Mouse (Mus musculus) limb, embryonic 12.5 days (tissue): ENCODE measurements around the gene Zswim7. TPM values are rescaled to one million over a fixed set of nuclear protein-coding genes. Genes with fewer than 3 reads are reported as not detected.

Source experiments
- ATAC-seq: fragments of 200-750 bp; cut with Nextera tagmentation; 2 replicates; pipeline ENCODE4 v1.8.0; 2017; ENCODE audit warnings: low read depth, moderate TSS enrichment; ENCODE audit not compliant: insufficient number of reproducible peaks, insufficient read depth, low FRiP score, low TSS enrichment
- H3K27ac ChIP-seq: fragments of 300-500 bp; sonication (generic); 2 replicates; pipeline ENCODE4 v1.5.1; 2016; ENCODE audit warnings: mild to moderate bottlenecking, moderate library complexity
- H3K27me3 ChIP-seq: fragments of 300-500 bp; sonication (generic); 2 replicates; pipeline ENCODE4 v1.6.1; 2016; ENCODE audit warnings: mild to moderate bottlenecking, moderate library complexity
- H3K36me3 ChIP-seq: fragments of 300-500 bp; sonication (generic); 2 replicates; pipeline ENCODE4 v1.6.1; 2016; ENCODE audit warnings: mild to moderate bottlenecking, moderate library complexity
- H3K4me1 ChIP-seq: fragments of 300-500 bp; sonication (generic); replicated peaks from 2 replicates; pipeline ENCODE4 v1.6.1; 2016
- H3K4me2 ChIP-seq: fragments of 300-500 bp; sonication (generic); 2 replicates; pipeline ENCODE4 v1.6.1; 2016; ENCODE audit warnings: mild to moderate bottlenecking, moderate library complexity
- H3K4me3 ChIP-seq: fragments of 300-500 bp; sonication (generic); replicated peaks from 2 replicates; pipeline ENCODE4 v1.5.1; 2016; ENCODE audit warnings: mild to moderate bottlenecking
- H3K9ac ChIP-seq: fragments of 300-500 bp; sonication (generic); replicated peaks from 2 replicates; pipeline ENCODE4 v1.6.1; 2016; ENCODE audit warnings: mild to moderate bottlenecking, moderate library complexity
- H3K9me3 ChIP-seq: fragments of 300-500 bp; sonication (generic); 2 replicates; pipeline ENCODE4 v1.6.1; 2016; ENCODE audit warnings: mild to moderate bottlenecking, moderate library complexity
- WGBS: fragments of 180-500 bp; shearing (Covaris S2); methylation state at CpG from one replicate; pipeline ENCODE4 v1.1.7; 2016; 5-methylcytosine and 5-hydroxymethylcytosine counted together
- polyA plus RNA-seq: library from polyadenylated mRNA; unstranded; fragments of >200 nt; fragmentation: Nextera tagmentation; extraction: Ambion mirVana; gene quantifications from 2 replicates; pipeline ENCODE4 v1.2.1, GENCODE M21; 2016

Gene Zswim7
- polyA plus RNA-seq, 1 experiment from 2014 or later: 23.7 TPM

DNA sequence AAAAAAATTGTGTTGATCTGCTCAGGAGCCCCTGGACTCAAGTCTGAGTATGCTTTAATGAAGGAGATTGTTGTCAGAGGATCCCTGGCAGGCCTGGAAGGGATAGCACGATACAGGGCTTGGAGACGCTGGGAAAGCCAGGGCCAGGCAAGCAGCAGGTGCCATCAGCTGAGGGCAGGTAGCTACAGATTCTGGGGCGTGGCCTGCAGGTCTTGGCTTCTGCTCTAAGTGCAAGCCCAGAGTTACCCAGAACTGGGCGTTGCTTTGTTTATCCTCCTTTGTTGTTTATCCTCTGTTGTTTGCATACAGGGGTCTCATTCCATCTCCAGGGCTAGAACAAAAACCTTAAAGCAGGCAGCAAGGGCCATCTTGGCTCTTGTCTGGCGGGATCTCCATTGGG is 27.8 kb downstream of the Zswim7 start:
- H3K27me3 ChIP-seq: peaks cover 20% of the 10 kb centered on the region
- 76% methylated on average over 5 of the region's 5 CpGs for WGBS
- H3K9ac ChIP-seq: no peak overlapping the region
- no peaks in the 10 kb centered on the region for H3K36me3 ChIP-seq
- H3K9me3 ChIP-seq: no peaks in the 10 kb centered on the region
- H3K27ac ChIP-seq: no peak overlapping the region
- peaks cover 53% of the 10 kb centered on the region for H3K4me1 ChIP-seq
- no peak for ATAC-seq
- H3K4me3 ChIP-seq: no peak overlapping the region
- H3K4me2 ChIP-seq: no peak overlapping the region

DNA sequence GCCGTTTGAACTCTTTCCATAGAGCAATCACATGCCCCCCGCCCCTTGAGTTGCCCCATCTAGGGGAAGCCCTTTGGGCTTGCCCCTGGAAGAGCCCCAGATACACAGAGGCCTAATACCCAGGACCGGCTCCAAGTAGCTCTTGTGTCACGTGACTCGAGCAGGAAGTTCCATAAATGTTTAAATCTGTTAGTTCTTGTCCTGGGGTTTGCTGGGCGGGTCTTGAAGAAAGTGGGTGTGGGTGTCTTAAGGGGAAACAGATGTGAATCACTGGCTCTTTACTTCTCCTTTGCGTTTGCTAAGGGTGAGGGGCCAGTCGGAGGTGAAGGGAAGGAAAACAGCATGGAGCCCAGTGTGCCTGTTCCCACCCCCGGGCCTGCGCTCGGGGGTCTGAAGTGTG is 30.1 kb downstream of the Zswim7 start:
- peak; percentile 61 for ATAC-seq
- Histone ChIP-seq H3K9ac (no peak overlapping the region; the same call in 1 of the 2 replicates), H3K27me3 (peaks cover 20% of the 10 kb centered on the region), H3K9me3 (no peaks in the 10 kb centered on the region), H3K27ac (peak overlapping the region; percentile 81), H3K4me3 (0 out of 2 replicates have a peak overlapping the region, but pooled peaks have one; percentile 68), H3K4me2 (peak overlapping the region; percentile 98), H3K36me3 (no peaks in the 10 kb centered on the region), H3K4me1 (peaks cover 39% of the 10 kb centered on the region)
- 13% methylated on average over 11 of the region's 11 CpGs for WGBS

DNA sequence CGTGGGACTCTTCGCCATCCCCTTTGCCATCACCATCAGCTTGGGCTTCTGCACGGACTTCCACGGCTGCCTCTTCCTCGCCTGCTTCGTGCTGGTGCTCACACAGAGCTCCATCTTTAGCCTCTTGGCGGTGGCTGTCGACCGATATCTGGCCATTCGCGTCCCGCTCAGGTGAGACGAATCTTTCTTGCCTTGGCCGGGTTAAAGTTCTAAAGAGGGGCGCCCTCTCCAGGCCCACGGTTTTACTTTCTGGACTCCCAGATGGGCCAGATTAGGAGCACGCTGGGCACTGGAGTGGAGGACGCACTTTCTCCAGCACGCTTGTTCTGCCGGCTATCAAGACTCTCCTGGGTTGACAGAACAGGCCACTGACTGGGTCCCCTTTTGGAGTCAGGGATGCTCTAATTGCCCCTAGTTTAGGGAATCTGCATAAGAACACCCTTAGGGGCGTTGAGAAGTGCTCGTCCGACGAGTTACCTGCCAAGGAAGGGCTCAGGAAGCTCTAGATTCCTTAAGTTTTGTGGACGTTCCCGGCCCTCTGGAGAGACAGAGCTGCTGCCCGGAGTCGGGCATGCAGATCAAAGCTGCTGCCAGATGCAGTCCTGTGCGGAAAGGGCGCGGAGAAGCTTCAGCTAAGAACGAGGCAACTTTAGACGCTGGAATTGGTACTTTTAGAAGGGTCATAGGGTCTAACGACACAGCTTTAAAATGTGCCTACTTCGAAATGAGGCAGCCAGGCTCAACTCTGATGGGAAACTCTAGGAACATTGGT is 31.7 kb downstream of the Zswim7 start:
- peaks cover 8% of the 10 kb centered on the region; the same call in 1 of the 2 replicates for H3K9me3 ChIP-seq
- H3K4me2 ChIP-seq: peak overlapping the region; percentile 98
- peak overlapping the region; percentile 68 for H3K4me3 ChIP-seq
- peaks cover 20% of the 10 kb centered on the region for H3K27me3 ChIP-seq
- H3K36me3 ChIP-seq: no peaks in the 10 kb centered on the region
- peak overlapping the region; percentile 45; the same call in 1 of the 2 replicates for H3K27ac ChIP-seq
- peaks cover 39% of the 10 kb centered on the region for H3K4me1 ChIP-seq
- H3K9ac ChIP-seq: peak overlapping the region; percentile 58
- no peak; the same call in 1 of the 2 replicates for ATAC-seq
- 1% methylated on average over 35 of the region's 35 CpGs for WGBS

DNA sequence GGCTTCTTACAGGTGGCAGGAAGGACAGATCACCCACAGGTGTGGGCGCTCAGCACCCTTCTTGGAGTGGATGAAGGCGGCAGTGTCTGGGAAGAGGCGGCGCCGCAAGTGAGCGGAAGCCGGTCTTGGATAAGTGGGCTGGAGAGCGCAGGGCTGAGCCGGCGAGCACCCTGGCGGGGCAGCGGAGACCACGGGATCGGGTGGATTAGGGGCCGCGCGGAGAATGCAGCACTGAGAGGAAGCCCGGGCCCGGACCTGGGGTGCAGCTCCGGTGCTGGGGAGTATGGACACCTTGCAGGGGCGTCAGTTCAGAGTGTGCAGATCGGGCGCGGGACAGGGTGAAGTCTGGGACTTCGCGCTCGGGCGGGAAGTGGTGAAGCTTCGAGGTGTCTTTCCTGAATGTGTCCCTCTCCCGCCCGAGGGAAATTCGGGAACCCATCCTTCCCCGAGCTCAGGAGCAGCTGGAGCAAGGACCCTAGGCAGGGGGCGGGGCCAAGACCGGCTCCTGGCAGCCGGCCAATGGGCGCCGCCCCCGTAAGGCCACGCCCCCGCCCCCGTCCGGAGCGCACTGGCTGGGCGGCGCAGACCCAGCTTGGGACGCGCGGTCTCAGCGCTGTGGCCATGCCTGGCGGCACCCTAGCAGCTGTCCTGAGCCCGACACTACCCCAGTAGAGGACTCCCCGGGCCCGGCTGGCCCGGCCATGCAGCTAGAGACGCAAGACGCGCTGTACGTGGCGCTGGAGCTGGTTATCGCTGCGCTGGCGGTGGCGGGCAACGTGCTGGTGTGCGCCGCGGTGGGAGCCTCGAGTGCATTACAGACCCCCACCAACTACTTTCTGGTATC is 32.6 kb downstream of the Zswim7 start, which contains the start of gene Adora2b:
Adora2b (plus strand) TSS at position 584 of the 844 bp plus-strand sequence.
- H3K4me2 ChIP-seq: peak within 1 kb of the TSS; percentile 98
- H3K4me1 ChIP-seq: peaks cover 39% of the 10 kb centered on the region
- H3K9me3 ChIP-seq: peaks cover 8% of the 10 kb centered on the region; the same call in 1 of the 2 replicates
- peak within 1 kb of the TSS; percentile 58 for H3K9ac ChIP-seq
- ATAC-seq: peak; percentile 82
- H3K36me3 ChIP-seq: no peaks in the 10 kb centered on the region
- peaks cover 20% of the 10 kb centered on the region for H3K27me3 ChIP-seq
- WGBS: under 1% methylated on average over 69 of the region's 69 CpGs
- peak within 1 kb of the TSS; percentile 45; the same call in 1 of the 2 replicates for H3K27ac ChIP-seq
- H3K4me3 ChIP-seq: peak within 1 kb of the TSS; percentile 68

DNA sequence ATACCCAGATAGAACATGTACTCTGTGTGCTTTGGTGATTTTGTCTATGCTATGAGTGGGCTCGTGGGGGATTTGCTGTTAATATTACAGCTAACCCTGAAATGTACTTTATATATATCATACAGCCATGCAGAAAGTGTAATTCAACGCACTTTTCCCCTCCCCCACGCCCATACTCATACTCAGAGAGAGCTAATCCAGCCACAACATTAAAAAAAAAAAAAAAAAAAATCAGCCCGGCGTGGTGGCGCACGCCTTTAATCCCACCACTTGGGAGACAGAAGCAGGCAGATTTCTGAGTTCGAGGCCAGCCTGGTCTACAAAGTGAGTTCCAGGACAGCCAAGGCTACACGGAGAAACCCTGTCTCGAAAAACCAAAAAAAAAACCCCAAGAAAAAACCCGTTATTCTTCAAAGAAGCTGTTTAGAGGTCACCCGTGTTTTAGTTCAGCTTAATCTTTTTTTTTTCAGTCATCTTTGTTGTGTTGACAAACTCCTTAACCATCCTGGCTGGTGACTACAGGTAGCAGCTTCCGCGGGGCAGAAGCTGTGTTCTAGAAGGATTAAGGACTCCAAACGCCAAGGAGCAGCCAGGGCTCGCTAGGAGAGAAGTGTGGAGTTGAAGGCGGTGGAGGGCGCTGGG is 33.3 kb downstream of the Zswim7 start:
- 39% methylated on average over 17 of the region's 18 CpGs for WGBS
- H3K9ac ChIP-seq: peak overlapping the region; percentile 58
- H3K4me1 ChIP-seq: peaks cover 34% of the 10 kb centered on the region
- no peak for ATAC-seq
- H3K27me3 ChIP-seq: peaks cover 20% of the 10 kb centered on the region
- H3K4me2 ChIP-seq: peak overlapping the region; percentile 98
- H3K36me3 ChIP-seq: no peaks in the 10 kb centered on the region
- H3K4me3 ChIP-seq: peak overlapping the region; percentile 68
- H3K27ac ChIP-seq: no peak overlapping the region
- peaks cover 8% of the 10 kb centered on the region; the same call in 1 of the 2 replicates for H3K9me3 ChIP-seq

GRCm38 (mm10) chr11:62244471-62244870 is 36.7 kb downstream of the Zswim7 start:
- Histone ChIP-seq H3K4me3 (no peak overlapping the region), H3K9ac (no peak overlapping the region), H3K4me2 (no peak overlapping the region), H3K36me3 (no peaks in the 10 kb centered on the region), H3K27ac (no peak overlapping the region), H3K4me1 (peaks cover 7% of the 10 kb centered on the region; the same call in 1 of the 2 replicates), H3K27me3 (peaks cover 6% of the 10 kb centered on the region), H3K9me3 (peaks cover 8% of the 10 kb centered on the region; the same call in 1 of the 2 replicates)
- ATAC-seq: no peak
- WGBS: 93% methylated on average over 4 of the region's 4 CpGs

- 88% methylated on average over 8 of the region's 8 CpGs for WGBS
- ATAC-seq: no peak
- no peak overlapping the region for H3K27ac ChIP-seq
- H3K27me3 ChIP-seq: no peaks in the 10 kb centered on the region
- no peaks in the 10 kb centered on the region for H3K36me3 ChIP-seq
- H3K9me3 ChIP-seq: peaks cover 8% of the 10 kb centered on the region; the same call in 1 of the 2 replicates
- 0 out of 2 replicates have a peak, but pooled peaks cover 2% of the 10 kb centered on the region for H3K4me1 ChIP-seq
- H3K4me3 ChIP-seq: no peak overlapping the region
- no peak overlapping the region for H3K9ac ChIP-seq
- H3K4me2 ChIP-seq: no peak overlapping the region
Observed at GRCm38 (mm10) chr11:62243871-62244270, 37.3 kb downstream of the Zswim7 start.

DNA sequence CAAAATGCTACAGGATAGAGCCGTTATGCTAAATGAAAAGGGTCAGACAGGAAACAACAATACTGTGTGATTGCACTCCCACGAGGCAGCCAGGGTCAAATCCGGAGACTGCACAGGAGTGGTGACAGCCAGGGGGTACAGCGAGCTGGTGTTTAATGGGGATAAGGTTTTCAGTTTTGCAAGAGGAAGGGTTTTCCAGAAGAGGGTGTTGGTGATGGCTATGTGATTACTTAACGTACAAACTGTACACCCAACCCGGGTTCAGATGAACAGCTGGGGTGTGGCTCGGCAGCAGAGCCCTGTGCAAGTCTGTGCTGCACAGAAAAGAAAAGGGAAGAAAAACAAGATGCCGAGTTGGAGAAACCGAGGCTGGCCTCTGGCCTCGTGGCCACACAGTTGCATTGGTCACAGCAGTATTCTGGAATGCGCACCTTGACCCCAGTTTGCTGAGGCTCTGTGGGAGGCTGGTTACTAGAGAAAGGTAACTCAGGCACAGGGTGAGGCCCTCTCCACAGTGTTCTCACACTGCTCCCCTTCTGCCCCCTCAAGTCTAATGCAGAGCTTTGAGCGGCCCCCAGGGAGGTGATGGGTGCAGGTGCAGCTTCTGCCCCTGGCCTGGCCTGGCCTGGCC is 40.4 kb downstream of the Zswim7 start:
- H3K4me2 ChIP-seq: no peak overlapping the region
- ATAC-seq: no peak
- no peak overlapping the region for H3K9ac ChIP-seq
- H3K4me3 ChIP-seq: no peak overlapping the region
- no peaks in the 10 kb centered on the region for H3K4me1 ChIP-seq
- WGBS: 74% methylated on average over 12 of the region's 12 CpGs
- peaks cover 6% of the 10 kb centered on the region; the same call in 1 of the 2 replicates for H3K9me3 ChIP-seq
- H3K27ac ChIP-seq: no peak overlapping the region
- no peaks in the 10 kb centered on the region for H3K27me3 ChIP-seq
- H3K36me3 ChIP-seq: no peaks in the 10 kb centered on the region

- H3K27me3 ChIP-seq: no peaks in the 10 kb centered on the region
- WGBS: 75% methylated on average over 4 of the region's 4 CpGs
- no peak overlapping the region for H3K27ac ChIP-seq
- no peaks in the 10 kb centered on the region for H3K4me1 ChIP-seq
- H3K9ac ChIP-seq: no peak overlapping the region
- H3K9me3 ChIP-seq: no peaks in the 10 kb centered on the region
- no peak overlapping the region for H3K4me3 ChIP-seq
- no peak overlapping the region for H3K4me2 ChIP-seq
- H3K36me3 ChIP-seq: no peaks in the 10 kb centered on the region
- ATAC-seq: no peak
Observed at GRCm38 (mm10) chr11:62224797-62225196, 56.4 kb downstream of the Zswim7 start.

GRCm38 (mm10) chr11:62223962-62224361 is 57.2 kb downstream of the Zswim7 start:
- WGBS: 95% methylated on average over 7 of the region's 7 CpGs
- Histone ChIP-seq H3K4me1 (no peaks in the 10 kb centered on the region), H3K9me3 (no peaks in the 10 kb centered on the region), H3K4me3 (no peak overlapping the region), H3K4me2 (no peak overlapping the region), H3K36me3 (no peaks in the 10 kb centered on the region), H3K27me3 (no peaks in the 10 kb centered on the region), H3K27ac (no peak overlapping the region), H3K9ac (no peak overlapping the region)
- ATAC-seq: no peak
